Mouse (Mus musculus): Measurements from ENCODE around the gene Hnrnpdl.

The Hnrnpdl gene

DNA sequence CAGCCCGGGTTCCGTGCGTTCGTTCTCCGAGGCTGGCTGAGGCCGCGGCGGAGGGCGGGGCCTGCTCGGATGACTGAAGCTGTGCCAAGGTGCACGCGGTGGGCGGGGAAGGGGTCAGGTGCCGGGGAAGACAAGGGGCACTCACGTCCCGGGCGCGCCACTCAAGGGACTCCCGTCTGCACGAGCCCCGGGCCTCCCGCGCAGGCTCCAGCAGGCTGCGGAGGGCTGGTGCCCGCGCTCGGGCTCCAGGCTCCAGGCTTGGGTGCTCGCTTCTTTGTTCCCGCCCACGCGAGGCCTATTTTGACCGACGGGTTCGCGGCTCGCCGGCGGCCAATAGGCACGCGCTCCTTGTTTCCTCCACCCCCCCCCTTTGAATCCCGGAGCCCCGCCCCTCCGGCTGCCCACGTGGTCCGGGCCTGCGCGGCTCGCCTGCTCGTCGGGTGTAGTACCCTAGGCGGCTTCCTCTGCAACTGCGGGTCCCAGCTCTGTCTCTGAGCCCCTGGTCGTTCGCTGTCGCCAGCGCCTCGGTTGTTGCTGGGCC lies at the start of gene Hnrnpdl, which contains the start of gene Enoph1:
Hnrnpdl (minus strand) TSS at position 63 of the 541 bp plus-strand sequence.
Enoph1 (plus strand) TSS at position 384 of the 541 bp plus-strand sequence.
- peak; percentile 86 for DNase-seq (ENCODE audit: low spot score)

DNA sequence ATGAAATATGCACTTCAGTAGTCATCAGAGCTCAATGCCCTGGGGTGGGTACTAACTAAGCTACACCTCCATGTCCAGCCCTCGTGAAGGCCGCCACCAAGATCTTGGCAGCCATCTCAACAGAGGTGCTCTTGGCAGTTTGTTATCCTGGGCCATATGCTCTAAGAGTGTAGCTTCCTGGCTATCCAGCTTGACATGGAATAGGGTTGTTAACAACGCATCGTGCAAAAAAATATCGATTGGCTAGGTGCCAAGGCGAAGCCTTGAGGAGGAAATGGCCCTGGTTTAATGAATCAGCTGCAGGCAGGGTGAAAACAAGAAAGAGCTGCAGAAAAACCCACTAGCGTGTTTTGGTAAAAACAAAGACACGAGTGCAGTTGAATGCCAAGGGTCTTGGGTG lies 45.6 kb upstream of the Hnrnpdl start:
- DNase-seq (ENCODE audit: low spot score): no peak

DNA sequence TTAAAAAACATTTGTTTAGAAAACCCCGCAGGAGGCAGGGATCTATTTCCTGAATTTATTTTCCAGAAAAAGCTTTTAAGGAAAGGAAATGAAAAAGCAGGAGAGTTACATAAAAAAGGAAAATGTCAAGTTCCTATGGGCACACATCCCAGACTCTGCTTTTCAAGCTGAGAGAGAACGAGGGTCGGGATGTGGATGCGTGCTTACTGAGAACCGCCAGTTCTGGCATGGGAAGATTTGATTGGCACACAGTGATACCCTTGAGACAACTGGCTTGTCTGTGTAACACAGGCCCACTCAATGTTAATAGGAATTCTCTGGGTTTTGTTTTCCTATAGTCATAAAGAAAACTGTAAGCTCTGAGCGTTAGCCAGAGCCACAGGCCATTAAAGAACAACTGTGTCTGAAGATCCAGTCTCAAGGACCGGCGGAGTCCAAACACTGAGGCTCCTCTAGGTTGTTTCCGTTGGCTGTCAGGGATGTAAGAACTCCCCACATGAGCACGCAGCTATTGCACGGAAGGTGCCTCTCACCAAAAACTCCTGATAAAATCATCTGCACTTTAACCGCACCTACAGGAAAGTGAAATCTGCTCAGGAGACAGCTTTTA lies 44.6 kb upstream of the Hnrnpdl start:
- no peak for DNase-seq (ENCODE audit: low spot score)

DNA sequence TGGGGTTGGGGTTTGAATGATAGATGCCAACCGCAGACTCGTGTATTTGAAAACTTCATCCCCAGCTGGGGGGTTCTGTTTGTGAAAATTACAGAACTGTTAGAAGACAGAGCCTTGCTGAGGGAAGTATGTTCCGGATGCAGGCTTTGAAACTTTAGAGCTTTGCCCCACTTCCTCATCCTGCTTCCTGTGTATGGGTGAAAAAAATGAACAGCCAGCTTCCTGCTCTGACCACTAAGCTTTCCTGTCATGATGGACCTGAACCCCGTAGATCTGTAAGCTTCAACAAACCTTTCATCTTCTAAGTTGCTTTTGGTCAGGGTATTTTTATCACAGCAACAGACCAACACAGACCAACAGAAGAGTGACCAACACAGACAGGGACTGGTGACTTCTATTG lies 42.5 kb upstream of the Hnrnpdl start:
- no peak for DNase-seq (ENCODE audit: low spot score)

DNA sequence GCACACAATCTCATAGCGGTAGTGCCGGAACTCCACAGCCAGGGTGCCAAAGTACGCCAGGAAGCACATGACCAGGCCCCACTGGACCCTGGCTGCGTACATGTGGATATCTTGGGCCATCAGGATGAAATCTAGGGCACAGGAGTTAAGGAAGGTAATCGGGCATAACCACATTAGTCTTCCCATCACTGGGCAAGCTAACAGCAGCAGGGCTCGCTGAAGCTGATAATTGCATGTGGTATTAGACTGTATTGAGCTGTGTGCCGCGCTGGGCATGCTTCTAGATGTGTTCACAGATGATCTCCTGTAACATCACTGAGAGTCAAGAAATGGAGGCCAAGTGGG lies 40.4 kb upstream of the Hnrnpdl start:
- DNase-seq (ENCODE audit: low spot score): no peak

DNA sequence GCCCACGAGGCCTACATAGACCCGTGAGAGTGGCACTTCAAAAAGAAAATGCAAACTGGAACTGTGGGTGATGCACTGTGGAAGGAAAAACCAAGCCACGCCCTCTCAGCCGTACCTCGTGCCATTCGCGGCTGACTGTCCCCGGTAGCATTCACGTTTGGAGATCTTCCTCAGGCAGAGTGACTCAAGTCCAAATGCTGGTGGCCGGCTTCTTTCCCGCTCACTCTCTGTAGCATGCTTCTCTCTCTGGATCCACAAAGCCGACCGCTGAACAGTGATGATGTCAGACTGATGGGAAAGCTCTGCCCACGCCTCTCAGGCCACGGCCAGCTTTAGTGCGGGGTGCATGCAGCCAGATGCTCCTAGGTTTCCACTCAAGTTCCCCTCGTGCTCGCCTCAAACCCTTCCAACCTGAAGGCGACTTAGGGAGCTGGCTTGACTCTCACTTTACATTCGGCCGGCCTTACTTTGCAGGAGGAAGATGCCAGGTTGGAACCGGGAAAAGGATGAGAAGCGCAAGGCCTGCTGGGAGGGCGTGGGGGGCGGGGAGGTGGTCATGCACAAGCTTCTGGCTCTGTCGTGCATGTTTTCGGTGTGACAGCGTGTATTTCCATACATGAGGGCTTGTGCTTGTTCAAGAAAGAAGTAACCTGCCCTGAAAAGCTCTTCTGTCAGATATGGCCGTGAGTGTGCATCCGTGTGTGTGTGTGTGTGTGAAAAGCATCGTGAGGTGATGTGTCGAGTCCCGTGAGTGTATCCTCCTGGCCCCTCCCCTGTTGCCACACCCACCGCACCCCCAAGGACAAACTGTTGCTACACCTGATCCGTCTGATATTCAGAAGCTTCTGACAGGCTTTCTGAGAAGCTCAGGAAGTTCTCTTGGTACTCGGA lies 39.8 kb upstream of the Hnrnpdl start:
- DNase-seq (ENCODE audit: low spot score): peak; percentile 11

DNA sequence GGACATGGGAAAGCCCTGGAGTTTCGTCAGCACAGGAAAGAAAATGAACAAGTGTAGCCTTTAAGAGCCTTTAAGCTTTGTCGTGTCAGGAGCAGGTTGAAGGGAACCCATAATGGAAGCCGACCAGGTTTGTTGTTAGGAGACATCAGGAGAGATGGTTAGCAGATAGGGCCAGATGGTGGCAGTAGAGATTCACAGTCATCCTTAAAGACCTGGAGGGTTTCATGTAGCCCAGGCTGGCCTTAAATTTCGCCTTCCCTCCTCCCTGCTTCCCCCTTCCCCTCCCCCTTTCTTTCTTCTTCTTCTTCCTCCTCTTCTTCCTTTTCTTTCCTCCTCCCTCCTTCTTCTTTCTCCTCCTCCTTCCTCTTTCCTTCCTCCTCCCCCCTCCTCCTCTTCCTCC lies 35.1 kb upstream of the Hnrnpdl start:
- DNase-seq (ENCODE audit: low spot score): no peak

DNA sequence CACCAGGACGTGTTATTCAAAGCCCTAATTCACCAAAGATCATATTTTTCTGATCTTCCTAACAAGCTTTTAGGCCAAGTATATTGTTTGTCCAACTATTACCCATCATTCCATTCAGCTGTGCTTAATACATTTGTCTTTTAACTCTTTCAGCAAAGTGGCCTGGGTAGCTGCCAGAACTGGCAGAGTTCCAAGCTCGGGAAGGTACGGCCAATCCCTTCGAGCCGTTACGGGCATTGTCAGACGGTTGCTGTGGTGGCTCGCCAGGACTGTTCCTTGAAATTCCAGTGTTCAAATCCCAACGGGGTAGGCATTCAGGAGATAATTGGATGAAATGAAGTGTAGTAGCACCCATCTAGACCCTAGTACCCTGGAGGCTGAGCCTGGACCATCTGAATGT lies 33.1 kb upstream of the Hnrnpdl start:
- no peak for DNase-seq (ENCODE audit: low spot score)

DNA sequence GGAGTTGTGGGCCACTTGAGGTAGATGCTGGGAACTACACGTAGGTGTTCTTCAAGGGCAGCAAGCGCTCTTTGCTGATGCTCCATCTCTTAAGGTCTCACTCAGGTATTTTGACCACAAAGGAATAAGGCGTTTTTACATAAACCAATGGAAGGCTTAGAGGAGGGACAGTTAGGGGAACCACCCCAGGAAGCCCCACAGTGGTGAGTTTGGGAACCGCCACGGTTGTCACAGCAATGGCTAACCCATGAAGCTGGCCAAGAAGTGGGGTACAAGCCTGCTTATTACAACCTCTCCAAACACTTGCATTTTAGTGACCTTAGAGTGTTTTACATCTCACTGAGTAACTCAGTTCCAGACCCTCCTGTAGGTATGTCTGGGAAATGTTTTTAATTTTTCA lies 32.1 kb upstream of the Hnrnpdl start:
- no peak for DNase-seq (ENCODE audit: low spot score)

DNA sequence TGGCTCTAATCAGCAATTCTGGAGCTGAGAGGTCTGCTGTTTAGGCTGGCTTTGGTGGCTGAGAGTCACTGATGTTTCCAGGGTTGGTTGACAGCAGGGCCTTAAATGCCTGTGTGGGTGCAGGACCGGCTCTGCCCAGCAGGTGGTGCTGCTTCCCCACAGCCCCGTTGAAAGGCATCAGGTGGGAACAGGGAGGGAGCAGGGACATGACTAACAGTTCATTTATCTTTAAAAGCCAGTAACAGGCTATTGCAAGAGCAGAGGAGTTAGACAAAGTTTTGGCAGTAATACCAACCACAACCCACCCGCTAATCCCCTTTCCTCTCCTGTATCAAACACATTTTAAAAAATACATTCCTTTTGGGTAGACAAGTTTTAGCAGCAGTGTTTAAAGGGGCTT lies 30.8 kb upstream of the Hnrnpdl start:
- peak; percentile 87 for DNase-seq (ENCODE audit: low spot score)

DNA sequence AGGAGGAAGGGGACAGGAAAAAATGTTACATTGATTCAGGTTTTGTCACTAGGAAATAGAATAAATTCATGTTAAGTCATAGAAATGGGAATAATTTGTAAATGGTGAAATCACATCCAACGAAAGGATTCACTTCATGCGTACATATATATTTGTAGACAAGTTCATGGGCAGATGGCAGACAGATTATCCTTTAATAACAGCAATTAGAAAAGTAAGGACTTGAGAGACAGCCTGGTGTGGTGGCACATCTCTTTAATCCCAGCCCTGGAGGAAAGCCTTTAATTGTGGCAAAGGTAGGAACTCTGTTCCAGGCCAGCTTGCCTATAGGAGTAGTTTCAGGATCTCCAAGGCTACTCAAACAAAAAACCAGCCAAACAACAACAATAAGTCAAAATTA lies 30.1 kb upstream of the Hnrnpdl start:
- no peak for DNase-seq (ENCODE audit: low spot score)

DNA sequence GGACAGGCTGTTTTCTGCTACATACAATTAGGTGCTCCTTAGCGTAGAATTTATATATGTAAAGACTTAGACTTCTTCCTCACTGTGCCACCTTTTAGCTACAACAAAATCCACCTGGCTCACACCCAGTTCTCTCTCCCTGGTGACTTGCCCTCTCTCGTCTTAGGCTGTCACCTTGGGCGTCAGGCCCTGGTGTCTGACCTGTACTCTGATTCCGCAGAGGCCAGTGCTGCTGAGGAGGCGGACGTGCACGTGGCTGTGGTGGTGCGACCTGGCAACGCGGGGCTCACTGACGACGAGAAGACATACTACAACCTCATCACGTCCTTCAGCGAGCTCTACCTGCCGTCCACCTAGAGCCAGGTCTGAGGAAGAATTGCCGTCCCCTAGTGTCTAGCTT lies 28.1 kb upstream of the Hnrnpdl start:
- no peak for DNase-seq (ENCODE audit: low spot score)

DNA sequence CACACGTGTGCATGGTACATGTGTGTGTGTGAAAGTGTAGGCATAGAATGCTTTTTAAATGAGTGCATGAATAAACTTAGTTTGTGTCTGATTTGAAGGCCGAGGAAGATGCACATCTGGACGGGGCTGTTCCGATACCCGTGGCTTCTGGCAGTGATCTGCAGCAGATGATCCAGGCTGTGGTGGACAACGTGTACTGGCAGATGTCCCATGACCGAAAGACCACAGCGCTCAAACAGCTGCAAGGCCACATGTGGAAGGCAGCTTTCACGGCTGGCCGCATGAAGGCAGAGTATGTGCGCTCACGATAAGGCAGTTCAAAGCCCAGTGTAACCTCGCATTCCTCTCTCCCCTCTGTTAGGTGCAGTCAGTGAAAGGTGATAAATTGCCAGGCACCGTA lies 21.4 kb upstream of the Hnrnpdl start:
- no peak for DNase-seq (ENCODE audit: low spot score)

DNA sequence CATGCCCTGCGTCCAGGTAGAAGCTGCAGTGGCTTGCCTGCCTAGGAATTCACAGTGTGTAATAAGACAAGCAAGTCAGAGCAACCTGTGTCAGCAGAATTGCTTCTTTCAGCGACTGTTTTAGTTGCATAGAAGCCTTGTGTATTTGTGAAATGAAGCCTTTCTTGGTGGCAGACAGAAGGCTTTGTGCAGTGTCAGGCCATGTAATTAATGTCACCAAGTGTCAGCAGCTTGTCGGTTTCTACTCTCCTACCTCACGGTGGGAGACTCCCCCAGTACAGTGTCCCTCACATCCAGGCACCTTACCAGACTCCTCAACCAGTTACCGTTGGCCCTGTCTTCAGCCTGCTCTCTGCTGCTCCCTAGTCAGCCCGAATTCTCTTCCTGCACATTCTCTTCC lies 19.9 kb upstream of the Hnrnpdl start:
- DNase-seq (ENCODE audit: low spot score): no peak

DNA sequence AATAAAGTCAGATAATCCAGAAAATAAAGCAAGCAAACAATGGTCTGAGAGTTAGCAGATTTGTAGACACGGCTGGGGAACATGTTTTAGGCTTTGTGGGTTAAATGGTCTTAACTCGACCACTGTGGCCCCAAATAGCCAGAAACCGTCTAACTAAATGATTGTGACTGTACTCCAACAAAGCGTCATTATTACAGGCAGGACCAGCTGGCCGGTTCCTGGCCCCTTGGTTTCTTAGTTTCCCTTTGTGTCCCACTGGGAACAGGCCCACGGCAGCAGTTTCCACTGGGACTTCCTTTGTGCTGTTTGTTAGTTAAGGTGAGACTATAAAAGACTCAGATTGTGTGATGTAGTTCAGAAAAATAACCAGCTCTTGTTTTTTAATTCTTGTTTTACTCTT lies 19.3 kb upstream of the Hnrnpdl start:
- DNase-seq (ENCODE audit: low spot score): no peak

DNA sequence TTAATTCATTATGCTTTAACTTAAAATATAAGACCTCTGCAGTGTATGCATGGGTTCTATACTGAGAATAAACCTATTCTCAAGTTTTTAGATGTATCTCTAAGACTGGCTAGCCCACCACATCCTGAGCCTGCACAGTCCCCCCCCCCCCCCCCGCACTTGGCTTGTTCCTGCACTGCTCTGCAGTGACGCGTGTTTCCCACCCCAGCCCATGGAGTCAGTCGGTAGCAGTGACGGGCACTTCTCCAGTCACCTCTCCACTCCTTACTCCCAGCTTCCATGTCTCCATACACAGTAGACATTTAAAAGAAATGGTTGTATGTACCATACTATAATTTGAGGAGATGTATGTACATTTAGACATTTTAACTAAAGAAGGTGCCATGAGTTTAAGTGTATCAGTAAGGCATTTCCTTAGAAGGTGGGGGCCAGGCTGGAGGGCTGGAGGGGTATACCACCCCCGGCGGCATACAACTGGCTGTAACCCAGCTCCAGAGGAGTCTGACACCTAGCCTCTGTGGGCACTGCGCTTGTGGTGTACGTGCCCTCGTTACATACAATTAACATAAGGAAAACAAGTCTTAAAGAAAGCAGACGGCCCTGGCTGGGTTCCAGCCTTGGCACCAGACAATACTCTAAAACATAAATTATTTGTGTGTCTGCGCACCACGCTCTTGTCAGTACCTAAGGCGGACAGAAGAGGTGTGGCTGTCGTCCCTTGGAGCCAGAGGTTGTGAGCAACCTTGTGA lies 18.2 kb upstream of the Hnrnpdl start:
- no peak for DNase-seq (ENCODE audit: low spot score)

DNA sequence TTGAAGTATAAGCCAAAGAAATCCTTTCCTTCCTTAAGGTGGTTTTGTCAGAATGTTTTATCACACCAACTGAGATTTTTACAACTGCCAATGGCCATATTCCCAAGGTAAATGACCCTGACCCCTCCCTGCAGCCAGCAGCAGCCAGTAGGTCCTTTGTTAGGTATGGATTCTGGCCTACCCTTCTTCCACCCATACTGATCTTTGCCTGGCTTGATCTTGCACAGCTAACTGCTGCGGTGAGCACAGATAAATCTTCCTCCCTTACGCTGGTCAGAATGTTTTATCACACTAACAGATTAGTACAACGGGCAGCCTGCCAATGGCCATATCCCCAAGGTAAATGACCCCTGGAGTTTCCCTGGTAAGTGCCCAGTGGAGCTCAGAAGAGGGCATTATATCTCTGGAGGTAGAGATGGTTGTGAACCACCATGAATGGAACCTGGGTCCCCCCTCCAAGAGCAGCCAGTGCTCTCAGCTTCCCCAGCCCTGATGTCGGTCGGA lies 16.5 kb upstream of the Hnrnpdl start:
- DNase-seq (ENCODE audit: low spot score): no peak

DNA sequence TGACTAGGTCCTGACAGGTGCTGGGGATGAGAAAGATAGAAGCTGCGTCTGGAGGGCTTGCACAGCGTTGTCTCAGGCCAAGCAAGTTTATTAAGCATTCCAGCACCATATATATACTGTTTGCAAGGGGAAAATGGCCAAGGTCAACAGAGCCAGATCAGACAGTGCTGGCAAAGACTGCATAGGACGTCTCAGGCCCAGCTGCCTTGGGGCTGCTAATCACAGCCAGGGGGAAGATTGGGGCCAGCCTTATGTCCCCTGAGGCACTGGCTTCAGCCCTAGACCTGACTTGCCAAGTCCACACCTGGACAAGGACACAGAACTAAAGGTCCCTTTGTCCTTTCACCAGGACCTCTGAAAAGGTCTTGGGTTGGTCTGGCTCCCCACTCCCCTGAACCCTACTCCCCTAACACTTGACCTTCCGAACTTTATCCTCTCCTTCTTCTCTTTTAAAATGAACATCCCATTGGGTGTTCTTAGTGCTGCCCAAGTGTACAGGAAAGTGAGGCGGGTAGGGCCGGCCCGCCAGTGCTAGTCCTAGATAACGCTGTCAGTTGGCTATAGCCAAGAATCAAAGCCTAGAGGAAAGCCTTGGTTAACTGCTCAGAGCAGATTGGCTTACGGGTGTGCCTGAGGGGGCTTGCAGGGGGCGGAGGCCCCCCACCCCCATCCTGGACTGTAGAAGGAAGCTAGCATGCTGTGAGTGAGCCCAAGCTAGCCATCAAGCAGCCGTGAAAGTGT lies 15.5 kb upstream of the Hnrnpdl start:
- DNase-seq (ENCODE audit: low spot score): no peak

DNA sequence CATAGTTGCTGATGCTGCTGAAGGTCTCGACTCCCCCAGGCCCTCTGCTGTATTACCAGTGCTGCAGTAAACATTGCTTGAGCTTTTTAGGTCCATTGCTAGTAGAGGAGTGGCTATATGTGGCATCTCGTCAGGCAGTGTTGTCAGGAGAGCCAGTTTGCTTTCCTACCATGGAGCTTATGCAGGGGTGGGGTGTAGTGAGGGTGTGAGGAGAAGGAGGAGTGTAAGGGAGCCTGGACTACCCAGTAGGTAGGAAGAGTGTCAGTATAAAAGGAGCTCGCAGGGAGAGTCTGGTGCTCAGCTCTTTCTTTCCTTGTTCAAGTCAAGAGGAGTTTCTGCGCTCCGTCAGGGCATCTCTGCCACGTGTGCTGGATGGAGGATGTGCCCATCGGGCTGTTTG lies 13.3 kb upstream of the Hnrnpdl start:
- DNase-seq (ENCODE audit: low spot score): no peak

DNA sequence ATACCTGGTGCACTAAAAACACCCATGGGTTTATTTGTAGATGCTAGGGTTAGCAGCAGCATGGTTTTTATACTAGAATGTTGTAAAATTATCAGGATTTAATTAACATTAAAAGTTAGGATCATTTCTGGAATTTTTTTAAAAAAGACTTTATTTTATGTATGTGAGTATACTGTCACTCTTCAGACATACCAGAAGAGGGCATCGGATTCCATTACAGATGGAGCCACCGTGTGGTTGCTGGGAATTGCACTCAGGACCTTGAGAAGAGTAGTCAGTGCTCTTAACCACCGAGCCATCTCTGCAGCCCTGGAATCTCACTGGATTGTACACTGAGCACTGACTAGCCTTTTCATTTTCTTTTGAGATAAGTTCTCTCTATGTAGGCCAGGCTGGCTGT lies 10.4 kb upstream of the Hnrnpdl start:
- no peak for DNase-seq (ENCODE audit: low spot score)

DNA sequence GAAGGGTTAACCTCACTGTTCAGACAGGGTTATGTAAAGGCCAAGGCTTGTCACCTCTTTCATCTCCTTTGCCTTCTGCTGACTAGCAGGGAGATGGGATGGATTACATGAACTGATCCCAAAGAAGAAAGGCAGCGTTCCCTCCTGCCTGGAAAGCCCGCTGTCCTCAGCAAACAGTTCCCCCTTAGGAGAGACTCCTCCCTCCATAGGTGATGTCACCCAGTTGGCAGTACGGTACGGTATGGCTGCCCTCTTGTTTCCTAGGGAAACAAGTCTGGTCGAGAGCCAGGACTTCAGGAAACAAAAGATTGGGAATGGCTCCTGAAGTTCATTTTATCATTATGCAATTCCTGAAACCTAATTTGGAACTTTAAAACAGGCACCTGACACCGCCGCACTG lies 8.4 kb upstream of the Hnrnpdl start:
- DNase-seq (ENCODE audit: low spot score): no peak

DNA sequence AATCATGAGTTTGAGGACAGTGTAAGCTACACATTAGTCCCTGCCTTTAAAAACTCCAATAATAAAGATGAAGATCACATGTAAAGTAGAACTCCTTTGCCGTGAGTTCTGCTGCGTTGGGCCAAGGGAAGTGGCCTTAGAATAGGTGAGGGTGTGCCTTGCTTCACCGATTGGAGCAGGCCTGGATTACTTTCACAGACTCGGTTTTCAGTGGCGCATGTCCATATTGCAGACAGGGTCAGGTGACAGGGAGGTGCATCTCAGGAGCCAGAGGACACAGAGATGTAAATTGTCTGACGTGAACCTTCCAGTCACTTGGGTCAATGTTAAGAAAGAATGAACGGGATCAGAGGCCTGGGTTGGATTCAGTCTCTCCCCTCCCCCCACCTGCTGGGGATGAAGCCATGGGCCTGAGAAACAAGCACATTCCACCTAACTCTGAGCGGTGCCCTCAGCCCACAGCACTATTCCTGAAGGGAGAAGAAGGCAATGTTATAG lies 7.7 kb upstream of the Hnrnpdl start:
- DNase-seq (ENCODE audit: low spot score): no peak
